Mouse (Mus musculus) cerebellum, adult 2 months (tissue): ENCODE measurements around the gene Traf3ip2.

Experiments used
- CTCF ChIP-seq: fragments of 200-500 bp; IDR thresholded peaks from 2 replicates; pipeline ENCODE4 v1.5.1; 2011; ENCODE audit warnings: low read depth, mild to moderate bottlenecking, control low read depth, low read length, moderate library complexity, borderline replicate concordance; ENCODE audit not compliant: insufficient read depth
- POLR2A ChIP-seq: fragments of 200-500 bp; IDR thresholded peaks from 2 replicates; pipeline ENCODE4 v1.6.1; 2011; ENCODE audit warnings: low read length, control low read depth, borderline replicate concordance; ENCODE audit not compliant: insufficient read depth

DNA sequence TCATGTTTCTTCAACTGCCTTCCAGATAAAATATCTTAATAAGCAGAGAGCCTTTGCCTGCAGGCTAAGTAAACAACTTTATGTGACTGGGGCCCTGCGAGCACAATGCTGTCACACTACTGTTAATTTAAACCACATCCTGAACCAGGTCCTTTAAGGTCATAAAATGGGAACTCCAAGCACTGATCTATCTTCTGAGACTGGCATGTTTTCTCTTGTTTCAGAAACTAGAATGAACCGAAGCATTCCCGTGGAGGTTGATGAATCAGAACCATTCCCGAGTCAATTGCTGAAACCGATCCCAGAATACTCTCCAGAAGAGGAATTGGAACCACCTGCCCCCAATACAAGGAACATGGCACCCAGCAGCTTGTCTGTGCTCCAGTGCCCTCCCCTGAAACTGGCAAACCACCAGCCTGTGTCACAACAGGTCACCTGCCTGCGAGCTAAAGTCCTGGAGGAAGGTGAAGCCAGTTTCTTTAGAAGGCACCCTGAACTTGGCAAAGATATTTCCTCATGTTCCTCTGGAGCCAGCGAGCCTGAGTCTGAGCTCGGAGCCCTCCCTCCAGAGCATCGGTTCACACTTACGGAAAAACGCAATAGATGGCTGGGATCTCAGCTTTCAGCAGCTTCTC, 13.0 kb downstream of the Traf3ip2 start:
- TF ChIP-seq CTCF (no peak), POLR2A (no peak)
